Mouse (Mus musculus): ENCODE data around the gene Ubtd2. TPM values are rescaled to one million over a fixed set of nuclear protein-coding genes. Genes with fewer than 3 reads are reported as not detected.
"Not testable (repeated sequence)": the region's sequence is repeated elsewhere in the genome, so short reads cannot be mapped to it uniquely, and the experiment has no call there.

Ubtd2 gene
- polyA plus RNA-seq, 1 experiment from 2014 or later: 64.4 TPM

DNA sequence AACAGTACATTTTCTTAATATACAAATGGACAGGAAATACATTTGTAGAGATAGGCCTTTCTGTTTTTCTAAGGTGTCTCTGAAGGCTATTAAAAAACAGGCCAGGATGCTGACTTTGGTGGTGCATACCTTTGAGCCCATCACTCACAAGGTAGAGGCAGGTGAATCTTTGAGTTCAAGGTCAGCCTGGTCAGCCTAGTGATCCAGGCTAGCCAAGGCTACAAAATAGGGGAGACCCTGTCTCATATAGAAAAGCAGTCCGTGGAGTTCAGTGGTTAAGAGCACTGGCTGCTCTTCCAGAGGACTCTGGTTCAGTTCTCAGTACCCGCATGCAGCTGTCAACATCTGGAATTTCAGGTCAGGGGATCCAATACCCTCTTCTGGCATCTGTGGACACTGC is 48.5 kb downstream of the Ubtd2 start:
- H3K9me3 ChIP-seq (replicated peaks): no peaks in the 10 kb centered on the region
- 88% methylated on average over 2 of the region's 2 CpGs for WGBS
- peaks cover 19% of the 10 kb centered on the region for H3K36me3 ChIP-seq
- no peak overlapping the region for H3K4me2 ChIP-seq (replicated peaks)
- H3K4me3 ChIP-seq: no peak overlapping the region
- no peaks in the 10 kb centered on the region for H3K4me1 ChIP-seq
- no peaks in the 10 kb centered on the region for H3K27me3 ChIP-seq
- ATAC-seq (ENCODE audit: low FRiP score): no peak
- H3K9ac ChIP-seq: no peak overlapping the region
- H3K27ac ChIP-seq: no peak overlapping the region

DNA sequence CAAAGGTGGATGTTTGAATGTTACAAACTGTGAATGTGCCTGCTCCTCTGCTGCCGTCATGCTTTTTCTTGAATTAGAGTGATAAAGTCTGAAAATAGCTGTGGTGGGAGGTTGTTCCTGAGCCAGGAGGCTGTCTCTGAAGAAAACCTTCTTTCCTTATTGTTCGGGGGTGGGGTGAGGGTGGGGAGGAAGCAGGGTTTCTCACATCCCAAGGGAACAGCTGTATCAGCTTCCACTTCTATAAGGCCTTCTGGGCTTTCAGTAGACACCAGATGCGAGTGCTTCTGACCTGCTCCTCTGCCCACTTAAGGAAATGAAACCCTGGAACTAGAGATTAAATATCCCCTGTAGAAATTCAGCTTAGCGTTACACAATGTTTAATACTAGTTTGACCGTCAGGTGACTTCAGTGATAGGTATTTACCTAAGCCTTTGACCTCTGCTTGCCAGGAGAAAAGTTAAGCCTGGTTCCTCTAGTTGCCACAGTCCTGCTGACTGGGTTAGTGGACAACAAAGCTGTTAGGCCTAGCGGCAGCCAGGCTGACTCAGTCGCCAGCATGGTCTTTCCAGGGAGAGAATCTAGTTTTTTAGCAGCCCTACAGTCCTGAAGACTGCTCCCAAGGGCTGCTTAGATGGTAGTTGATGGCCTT is 50.0 kb downstream of the Ubtd2 start:
- Histone ChIP-seq H3K4me2 (replicated peaks) (no peak overlapping the region), H3K9ac (no peak overlapping the region; the same call in 1 of the 2 replicates), H3K9me3 (replicated peaks) (no peaks in the 10 kb centered on the region), H3K27ac (no peak overlapping the region), H3K4me3 (no peak overlapping the region), H3K36me3 (peaks cover 16% of the 10 kb centered on the region), H3K4me1 (no peaks in the 10 kb centered on the region), H3K27me3 (no peaks in the 10 kb centered on the region)
- WGBS: 81% methylated on average over 7 of the region's 7 CpGs
- ATAC-seq (ENCODE audit: low FRiP score): no peak

DNA sequence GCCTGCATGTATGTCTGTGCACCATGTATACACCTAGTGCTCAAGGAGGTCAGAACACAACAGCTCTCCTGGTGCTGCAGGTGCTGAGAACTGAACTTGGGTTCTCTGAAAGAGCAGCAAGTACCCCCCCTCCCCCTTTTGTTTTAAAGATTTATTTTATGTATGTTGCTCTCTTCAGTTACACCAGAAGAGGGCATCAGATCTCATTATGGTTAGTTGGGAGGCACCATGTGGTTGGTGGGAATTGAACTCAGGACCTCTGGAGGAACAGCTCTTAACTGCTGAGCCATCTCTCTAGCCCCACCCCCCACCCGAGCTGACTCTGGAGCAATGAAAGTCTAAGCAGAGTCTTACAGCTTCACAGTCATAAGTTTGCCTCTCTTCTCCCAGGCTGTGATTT is 55.8 kb downstream of the Ubtd2 start:
- Histone ChIP-seq H3K4me3 (no peak overlapping the region), H3K27ac (no peak overlapping the region), H3K36me3 (peaks cover 2% of the 10 kb centered on the region), H3K4me1 (no peaks in the 10 kb centered on the region), H3K27me3 (no peaks in the 10 kb centered on the region), H3K9me3 (replicated peaks) (no peaks in the 10 kb centered on the region), H3K4me2 (replicated peaks) (no peak overlapping the region), H3K9ac (no peak overlapping the region)
- ATAC-seq (ENCODE audit: low FRiP score): no peak
- WGBS: 83% methylated on average over 1 of the region's 1 CpGs

DNA sequence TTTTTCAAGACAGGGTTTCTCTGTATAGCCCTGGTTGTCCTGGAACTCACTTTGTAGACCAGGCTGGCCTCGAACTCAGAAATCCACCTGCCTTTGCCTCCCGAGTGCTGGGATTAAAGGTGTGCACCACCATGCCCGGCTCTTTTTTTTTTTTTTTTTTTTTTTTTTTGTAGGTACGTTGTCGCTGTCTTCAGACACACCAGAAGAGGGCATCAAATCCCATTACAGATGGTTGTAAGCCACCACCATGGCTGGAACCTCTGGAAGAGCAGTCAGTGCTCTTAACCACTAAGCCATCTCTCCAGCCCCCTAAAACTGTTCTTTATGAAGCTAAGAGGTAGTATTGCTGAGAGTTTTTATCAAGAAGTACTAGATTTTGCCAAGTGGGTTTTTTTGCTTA is 59.7 kb downstream of the Ubtd2 start:
- not testable (repeated sequence) for H3K4me1 ChIP-seq; H3K9me3 ChIP-seq (replicated peaks); H3K4me2 ChIP-seq (replicated peaks); H3K9ac ChIP-seq; H3K4me3 ChIP-seq; ATAC-seq (ENCODE audit: low FRiP score); H3K27ac ChIP-seq; H3K27me3 ChIP-seq
- peaks cover 24% of the 10 kb centered on the region for H3K36me3 ChIP-seq
- WGBS: 90% methylated on average over 4 of the region's 5 CpGs

- 87% methylated on average over 12 of the region's 12 CpGs for WGBS
- no peak for ATAC-seq (ENCODE audit: low FRiP score)
- H3K9me3 ChIP-seq (replicated peaks): no peaks in the 10 kb centered on the region
- no peak overlapping the region for H3K27ac ChIP-seq
- H3K4me2 ChIP-seq (replicated peaks): no peak overlapping the region
- H3K36me3 ChIP-seq: peaks cover 28% of the 10 kb centered on the region
- H3K27me3 ChIP-seq: no peaks in the 10 kb centered on the region
- H3K4me1 ChIP-seq: no peaks in the 10 kb centered on the region
- no peak overlapping the region for H3K9ac ChIP-seq
- H3K4me3 ChIP-seq: no peak overlapping the region
These were observed 60.9 kb downstream of the Ubtd2 start for GRCm38 (mm10) chr11:32516091-32516490.

DNA sequence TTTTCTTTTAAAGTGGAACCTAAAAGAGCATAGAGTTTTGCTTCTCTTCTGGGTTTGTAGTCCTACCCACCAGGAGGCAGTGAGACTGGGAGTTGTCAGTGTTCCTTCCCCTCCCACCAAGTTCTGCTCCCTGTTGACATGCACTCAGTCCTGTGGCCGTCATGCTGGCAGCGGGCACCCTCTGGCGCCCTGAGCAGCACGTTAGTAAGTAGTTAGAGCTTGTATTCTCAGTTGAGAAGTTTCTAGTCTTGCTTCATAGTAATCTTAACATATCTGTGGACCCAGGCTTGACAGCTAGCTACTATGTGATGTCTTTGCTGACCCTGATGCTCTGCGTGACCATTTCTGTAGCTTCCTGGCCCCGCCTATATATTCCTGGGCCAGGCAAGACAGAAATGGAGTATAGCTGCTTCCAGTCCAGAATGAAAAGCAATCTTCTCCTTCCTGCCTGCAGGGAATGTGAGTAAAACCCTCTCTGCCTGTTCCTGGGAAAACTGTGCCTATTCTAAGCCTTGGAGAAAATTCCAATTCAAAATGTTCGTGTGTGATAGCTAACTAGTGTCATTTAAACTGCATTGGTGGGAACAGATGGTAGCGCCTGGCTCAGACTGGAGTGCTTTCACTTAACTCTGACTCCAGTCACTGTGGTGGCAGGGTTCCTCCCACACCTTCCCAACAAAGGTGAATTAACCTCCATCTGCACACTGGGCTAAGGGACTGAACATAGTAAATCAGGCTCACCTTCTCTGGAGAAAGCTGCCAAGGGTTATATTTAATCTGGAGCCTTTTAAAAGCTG is 61.9 kb downstream of the Ubtd2 start:
- ATAC-seq (ENCODE audit: low FRiP score): no peak
- 83% methylated on average over 8 of the region's 8 CpGs for WGBS
- Histone ChIP-seq H3K4me1 (no peaks in the 10 kb centered on the region), H3K27me3 (no peaks in the 10 kb centered on the region), H3K4me3 (no peak overlapping the region), H3K27ac (no peak overlapping the region), H3K36me3 (peaks cover 28% of the 10 kb centered on the region), H3K9ac (no peak overlapping the region), H3K4me2 (replicated peaks) (no peak overlapping the region), H3K9me3 (replicated peaks) (no peaks in the 10 kb centered on the region)

DNA sequence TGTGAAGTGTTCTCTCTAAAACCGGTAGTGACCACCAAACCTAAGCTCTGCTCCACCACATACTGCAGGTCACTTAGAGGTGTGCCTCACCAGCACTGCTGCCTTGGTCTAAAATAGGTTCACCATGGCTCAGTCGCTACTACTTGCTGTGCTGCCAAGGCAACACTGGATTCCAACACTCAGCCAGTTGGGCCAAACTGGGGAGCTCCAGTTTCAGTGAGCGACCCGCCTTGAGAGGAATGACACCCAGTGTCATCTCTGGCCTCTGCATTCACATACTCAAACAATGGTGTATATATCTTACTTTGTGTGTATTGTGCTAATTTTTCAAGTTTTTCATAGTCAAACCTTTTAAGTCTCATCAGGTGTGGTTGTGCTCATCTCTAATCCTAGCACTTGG is 63.6 kb downstream of the Ubtd2 start:
- no peak for ATAC-seq (ENCODE audit: low FRiP score)
- Histone ChIP-seq H3K4me1 (no peaks in the 10 kb centered on the region), H3K27ac (no peak overlapping the region), H3K4me3 (no peak overlapping the region), H3K27me3 (no peaks in the 10 kb centered on the region), H3K4me2 (replicated peaks) (no peak overlapping the region), H3K9ac (no peak overlapping the region), H3K36me3 (peaks cover 28% of the 10 kb centered on the region), H3K9me3 (replicated peaks) (no peaks in the 10 kb centered on the region)
- WGBS: 94% methylated on average over 4 of the region's 4 CpGs

- no peak overlapping the region for H3K4me2 ChIP-seq (replicated peaks)
- H3K27ac ChIP-seq: no peak overlapping the region
- no peak overlapping the region for H3K9ac ChIP-seq
- no peaks in the 10 kb centered on the region for H3K4me1 ChIP-seq
- ATAC-seq (ENCODE audit: low FRiP score): no peak
- H3K4me3 ChIP-seq: no peak overlapping the region
- peaks cover 28% of the 10 kb centered on the region for H3K36me3 ChIP-seq
- WGBS: 100% methylated on average over 1 of the region's 1 CpGs
- H3K27me3 ChIP-seq: no peaks in the 10 kb centered on the region
- no peaks in the 10 kb centered on the region for H3K9me3 ChIP-seq (replicated peaks)
These were observed 64.2 kb downstream of the Ubtd2 start for GRCm38 (mm10) chr11:32519354-32519753.

DNA sequence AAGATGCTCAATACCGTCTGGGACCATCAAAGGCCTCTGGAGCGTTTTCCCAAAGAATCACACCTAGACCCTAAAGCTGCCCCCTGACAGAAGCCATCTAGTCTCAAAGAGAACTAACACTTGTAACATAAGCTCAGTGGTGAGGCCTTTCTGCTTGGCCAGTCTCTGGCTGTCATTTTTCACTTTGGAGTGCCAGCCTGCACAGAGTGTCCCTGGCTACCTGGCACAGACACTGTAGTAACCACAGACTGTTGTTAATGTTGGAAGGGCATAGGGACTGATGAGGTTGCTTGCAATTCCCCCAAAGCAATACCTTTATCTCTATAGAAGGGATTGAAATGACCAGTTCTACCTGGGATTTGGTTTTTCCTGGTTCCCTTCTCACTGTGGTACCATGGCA is 66.1 kb downstream of the Ubtd2 start:
- Histone ChIP-seq H3K27ac (no peak overlapping the region), H3K4me2 (replicated peaks) (no peak overlapping the region), H3K27me3 (no peaks in the 10 kb centered on the region), H3K4me3 (no peak overlapping the region), H3K4me1 (no peaks in the 10 kb centered on the region), H3K36me3 (peaks cover 22% of the 10 kb centered on the region), H3K9ac (no peak overlapping the region), H3K9me3 (replicated peaks) (no peaks in the 10 kb centered on the region)
- no peak for ATAC-seq (ENCODE audit: low FRiP score)
- 89% methylated on average over 2 of the region's 2 CpGs for WGBS

DNA sequence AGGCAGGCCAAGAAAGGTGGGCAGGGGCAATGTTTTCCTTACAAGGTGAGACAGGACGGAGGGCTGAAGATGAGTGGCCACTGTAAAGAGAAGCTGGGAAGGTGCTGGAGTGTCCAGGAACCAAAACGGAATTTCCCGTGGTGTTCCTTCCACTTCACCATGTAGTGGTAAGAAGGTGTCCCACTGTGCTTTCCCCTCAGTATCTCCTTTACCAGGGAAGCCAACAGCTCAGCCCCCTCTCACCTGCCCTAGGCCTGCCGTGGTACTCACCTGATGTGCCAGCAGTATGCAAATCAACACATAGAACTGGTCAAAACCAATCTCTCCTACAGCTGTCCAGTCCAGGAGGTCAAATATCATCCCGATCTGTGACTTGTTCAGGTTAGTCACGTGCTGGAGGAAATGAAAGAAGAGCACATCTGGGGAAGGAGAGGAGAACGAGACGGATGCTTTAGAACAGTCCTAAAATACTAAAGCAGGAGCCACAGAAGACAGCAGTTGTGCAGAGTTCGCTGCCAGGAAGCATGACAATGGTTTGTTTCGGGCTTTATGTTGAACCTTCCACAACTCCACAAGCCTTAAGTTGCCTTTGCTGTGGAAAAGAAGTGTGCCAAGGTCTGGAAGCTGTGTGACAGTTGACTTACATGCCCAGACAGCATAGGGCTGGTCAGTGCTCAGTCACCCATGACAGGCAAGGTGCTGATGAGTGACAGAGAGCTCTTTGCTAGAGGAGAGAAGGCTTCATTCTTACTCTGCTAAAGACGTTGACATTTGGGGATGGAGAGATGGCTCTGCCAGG is 69.2 kb downstream of the Ubtd2 start:
- H3K4me2 ChIP-seq (replicated peaks): no peak overlapping the region
- H3K27ac ChIP-seq: no peak overlapping the region
- H3K36me3 ChIP-seq: peaks cover 7% of the 10 kb centered on the region; the same call in 1 of the 2 replicates
- no peak overlapping the region for H3K9ac ChIP-seq
- no peaks in the 10 kb centered on the region for H3K4me1 ChIP-seq
- ATAC-seq (ENCODE audit: low FRiP score): no peak
- H3K27me3 ChIP-seq: no peaks in the 10 kb centered on the region
- H3K9me3 ChIP-seq (replicated peaks): no peaks in the 10 kb centered on the region
- WGBS: 82% methylated on average over 11 of the region's 11 CpGs
- H3K4me3 ChIP-seq: no peak overlapping the region

GRCm38 (mm10) chr11:32527006-32527405 is 71.8 kb downstream of the Ubtd2 start:
- H3K4me2 ChIP-seq (replicated peaks): no peak overlapping the region
- H3K9me3 ChIP-seq (replicated peaks): no peaks in the 10 kb centered on the region
- no peak overlapping the region for H3K4me3 ChIP-seq
- H3K9ac ChIP-seq: no peak overlapping the region
- peaks cover 10% of the 10 kb centered on the region for H3K27me3 ChIP-seq
- H3K4me1 ChIP-seq: peaks cover 1% of the 10 kb centered on the region; the same call in 1 of the 2 replicates
- H3K36me3 ChIP-seq: no peaks in the 10 kb centered on the region
- no peak for ATAC-seq (ENCODE audit: low FRiP score)
- no peak overlapping the region for H3K27ac ChIP-seq
- WGBS: 91% methylated on average over 4 of the region's 4 CpGs

DNA sequence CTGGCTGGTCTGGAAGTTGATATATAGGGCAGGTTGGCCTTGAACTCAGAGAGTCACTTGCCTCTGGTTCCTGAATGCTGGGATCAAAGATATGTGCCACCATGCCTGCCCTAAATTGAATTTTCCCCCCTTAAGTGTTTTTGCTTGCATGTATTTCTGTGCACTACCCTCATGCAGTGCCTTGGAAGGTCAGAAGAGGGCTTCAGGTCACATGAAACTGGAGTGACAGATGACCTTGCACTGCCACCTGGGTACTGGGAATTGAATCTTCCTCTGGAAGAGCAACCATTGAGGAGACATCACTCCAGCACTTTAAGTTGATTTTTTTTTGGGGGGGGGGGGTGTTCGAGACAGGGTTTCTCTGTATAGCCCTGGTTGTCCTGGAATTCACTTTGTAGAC is 75.0 kb downstream of the Ubtd2 start:
- no peak overlapping the region for H3K27ac ChIP-seq
- no peak overlapping the region for H3K4me2 ChIP-seq (replicated peaks)
- H3K9ac ChIP-seq: no peak overlapping the region
- peaks cover 26% of the 10 kb centered on the region for H3K27me3 ChIP-seq
- 93% methylated on average over 1 of the region's 1 CpGs for WGBS
- H3K9me3 ChIP-seq (replicated peaks): no peaks in the 10 kb centered on the region
- peaks cover 20% of the 10 kb centered on the region for H3K4me1 ChIP-seq
- no peak overlapping the region for H3K4me3 ChIP-seq
- H3K36me3 ChIP-seq: no peaks in the 10 kb centered on the region
- ATAC-seq (ENCODE audit: low FRiP score): no peak

Data from hindbrain, embryonic 12.5 days (tissue).